Mouse (Mus musculus) spleen, adult 18-20 months (tissue): ENCODE data around the gene Pofut1.

ENCODE experiments used
- DNase-seq, 2 experiments: peaks; one replicate each; pipeline ENCODE4 v3.0.0; 2022; ENCODE audit warnings: mixed read lengths in 2 of 2

Pofut1 gene

GRCm38 (mm10) chr2:153290938-153291928 lies 49.9 kb downstream of the Pofut1 start, which contains the start of gene Kif3b:
Kif3b (plus strand) TSS chr2:153291413.
- DNase-seq = peak; percentile 84

- peak in 1 of 2 experiments; percentile 24 for DNase-seq
These were observed 51.0 kb downstream of the Pofut1 start for GRCm38 (mm10) chr2:153292305-153292861.

- DNase-seq = no peak
These were observed 53.9 kb downstream of the Pofut1 start for GRCm38 (mm10) chr2:153295196-153295595.

GRCm38 (mm10) chr2:153297771-153298170 lies 56.4 kb downstream of the Pofut1 start:
- DNase-seq = no peak

GRCm38 (mm10) chr2:153298460-153298859 lies 57.1 kb downstream of the Pofut1 start:
- no peak for DNase-seq

GRCm38 (mm10) chr2:153298863-153299262 lies 57.5 kb downstream of the Pofut1 start:
- no peak for DNase-seq

GRCm38 (mm10) chr2:153301123-153301522 lies 59.8 kb downstream of the Pofut1 start:
- no peak for DNase-seq

- no peak for DNase-seq
These were observed 63.9 kb downstream of the Pofut1 start for GRCm38 (mm10) chr2:153305240-153305639.

- no peak for DNase-seq
These were observed 67.3 kb downstream of the Pofut1 start for GRCm38 (mm10) chr2:153308586-153308985.

GRCm38 (mm10) chr2:153309106-153309505 lies 67.8 kb downstream of the Pofut1 start:
- no peak for DNase-seq

- no peak for DNase-seq
These were observed 68.9 kb downstream of the Pofut1 start for GRCm38 (mm10) chr2:153310228-153310627.

GRCm38 (mm10) chr2:153312884-153313283 lies 71.6 kb downstream of the Pofut1 start:
- DNase-seq = no peak

GRCm38 (mm10) chr2:153318408-153318807 lies 77.1 kb downstream of the Pofut1 start:
- DNase-seq = no peak

GRCm38 (mm10) chr2:153319036-153319643 lies 77.8 kb downstream of the Pofut1 start:
- no peak for DNase-seq
